Mouse (Mus musculus): ENCODE measurements around the gene Nav2. TPM values are rescaled to one million over a fixed set of nuclear protein-coding genes. Genes with fewer than 3 reads are reported as not detected.

Nav2 gene
- polyA plus RNA-seq, 1 experiment from 2014 or later = 10.1 TPM

GRCm38 (mm10) chr7:49601191-49601975 is 692.9 kb downstream of the Nav2 start:
- no peak for ATAC-seq (replicated peaks; ENCODE audit: low FRiP score, low read depth)
- no peak overlapping the region for H3K4me2 ChIP-seq (ENCODE audit: low read length)
- no peak overlapping the region for H3K4me3 ChIP-seq (replicated peaks; ENCODE audit: low read depth, low read length)
- no peak overlapping the region for H3K9ac ChIP-seq (ENCODE audit: low read depth, low read length)
- no peaks in the 10 kb centered on the region for H3K4me1 ChIP-seq (replicated peaks; ENCODE audit: insufficient read depth, low read length)
- H3K27me3 ChIP-seq (ENCODE audit: insufficient read depth, low read length) = no peaks in the 10 kb centered on the region
- no peak overlapping the region for H3K27ac ChIP-seq
- peaks cover 61% of the 10 kb centered on the region for H3K36me3 ChIP-seq (ENCODE audit: insufficient read depth, low read length)
- peak; percentile 89 for DNase-seq (ENCODE audit: low spot score)
- H3K9me3 ChIP-seq (replicated peaks; ENCODE audit: low read length) = no peaks in the 10 kb centered on the region
- 46% methylated on average over 13 of the region's 13 CpGs for WGBS
- TF ChIP-seq CTCF (IDR thresholded peaks at IDR 0.05; ENCODE audit: low read depth) = peak; percentile 94

GRCm38 (mm10) chr7:49604244-49604643 is 695.7 kb downstream of the Nav2 start:
- no peak for TF ChIP-seq CTCF (IDR thresholded peaks at IDR 0.05; ENCODE audit: low read depth)
- ATAC-seq (replicated peaks; ENCODE audit: low FRiP score, low read depth) (no peak), DNase-seq (ENCODE audit: low spot score) (no peak)
- H3K27ac ChIP-seq = no peak overlapping the region
- H3K27me3 ChIP-seq (ENCODE audit: insufficient read depth, low read length) = no peaks in the 10 kb centered on the region
- H3K9me3 ChIP-seq (replicated peaks; ENCODE audit: low read length) = no peaks in the 10 kb centered on the region
- peaks cover 42% of the 10 kb centered on the region; the same call in 1 of the 2 replicates for H3K36me3 ChIP-seq (ENCODE audit: insufficient read depth, low read length)
- 81% methylated on average over 14 of the region's 14 CpGs for WGBS
- H3K4me2 ChIP-seq (ENCODE audit: low read length) = no peak overlapping the region
- H3K9ac ChIP-seq (ENCODE audit: low read depth, low read length) = no peak overlapping the region
- H3K4me3 ChIP-seq (replicated peaks; ENCODE audit: low read depth, low read length) = no peak overlapping the region
- H3K4me1 ChIP-seq (replicated peaks; ENCODE audit: insufficient read depth, low read length) = no peaks in the 10 kb centered on the region

- no peak overlapping the region for H3K9ac ChIP-seq (ENCODE audit: low read depth, low read length)
- H3K27ac ChIP-seq = no peak overlapping the region
- no peak overlapping the region for H3K4me2 ChIP-seq (ENCODE audit: low read length)
- no peak overlapping the region for H3K4me3 ChIP-seq (replicated peaks; ENCODE audit: low read depth, low read length)
- no peaks in the 10 kb centered on the region for H3K4me1 ChIP-seq (replicated peaks; ENCODE audit: insufficient read depth, low read length)
- H3K36me3 ChIP-seq (ENCODE audit: insufficient read depth, low read length) = peaks cover 35% of the 10 kb centered on the region; the same call in 1 of the 2 replicates
- no peak for TF ChIP-seq CTCF (IDR thresholded peaks at IDR 0.05; ENCODE audit: low read depth)
- ATAC-seq (replicated peaks; ENCODE audit: low FRiP score, low read depth) (no peak), DNase-seq (ENCODE audit: low spot score) (no peak)
- no peaks in the 10 kb centered on the region for H3K27me3 ChIP-seq (ENCODE audit: insufficient read depth, low read length)
- H3K9me3 ChIP-seq (replicated peaks; ENCODE audit: low read length) = no peaks in the 10 kb centered on the region
- 84% methylated on average over 15 of the region's 15 CpGs for whole genome bisulfite sequencing
Measured at GRCm38 (mm10) chr7:49604965-49605795, 696.7 kb downstream of the Nav2 start.

GRCm38 (mm10) chr7:49616258-49616735 is 707.8 kb downstream of the Nav2 start:
- TF ChIP-seq CTCF (IDR thresholded peaks at IDR 0.05; ENCODE audit: low read depth) = peak; percentile 83
- H3K4me2 ChIP-seq (ENCODE audit: low read length) = no peak overlapping the region
- no peak overlapping the region for H3K4me3 ChIP-seq (replicated peaks; ENCODE audit: low read depth, low read length)
- no peak overlapping the region for H3K27ac ChIP-seq
- no peaks in the 10 kb centered on the region for H3K27me3 ChIP-seq (ENCODE audit: insufficient read depth, low read length)
- ATAC-seq (replicated peaks; ENCODE audit: low FRiP score, low read depth) (no peak; the same call in 1 of the 2 replicates), DNase-seq (ENCODE audit: low spot score) (peak; percentile 83)
- no peaks in the 10 kb centered on the region for H3K4me1 ChIP-seq (replicated peaks; ENCODE audit: insufficient read depth, low read length)
- WGBS = 6% methylated on average over 7 of the region's 7 CpGs
- H3K36me3 ChIP-seq (ENCODE audit: insufficient read depth, low read length) = no peaks in the 10 kb centered on the region
- no peak overlapping the region for H3K9ac ChIP-seq (ENCODE audit: low read depth, low read length)
- no peaks in the 10 kb centered on the region for H3K9me3 ChIP-seq (replicated peaks; ENCODE audit: low read length)

- DNase-seq (ENCODE audit: low spot score) = peak; percentile 7
- Histone ChIP-seq H3K4me1 (replicated peaks; ENCODE audit: insufficient read depth, low read length) (no peaks in the 10 kb centered on the region), H3K4me2 (ENCODE audit: low read length) (no peak overlapping the region), H3K4me3 (replicated peaks; ENCODE audit: low read depth, low read length) (no peak overlapping the region), H3K9me3 (replicated peaks; ENCODE audit: low read length) (no peaks in the 10 kb centered on the region), H3K9ac (ENCODE audit: low read depth, low read length) (no peak overlapping the region), H3K27ac (no peak overlapping the region), H3K36me3 (ENCODE audit: insufficient read depth, low read length) (no peaks in the 10 kb centered on the region), H3K27me3 (ENCODE audit: insufficient read depth, low read length) (no peaks in the 10 kb centered on the region)
- no peak; the same call in 1 of the 2 replicates for ATAC-seq (replicated peaks; ENCODE audit: low FRiP score, low read depth)
- WGBS = 64% methylated on average over 4 of the region's 4 CpGs
- TF ChIP-seq CTCF (IDR thresholded peaks at IDR 0.05; ENCODE audit: low read depth) = no peak
Measured at GRCm38 (mm10) chr7:49617087-49617486, 708.6 kb downstream of the Nav2 start.

GRCm38 (mm10) chr7:49620160-49620559 is 711.6 kb downstream of the Nav2 start:
- 93% methylated on average over 1 of the region's 1 CpGs for WGBS
- Histone ChIP-seq H3K9ac (ENCODE audit: low read depth, low read length) (no peak overlapping the region), H3K9me3 (replicated peaks; ENCODE audit: low read length) (no peaks in the 10 kb centered on the region), H3K36me3 (ENCODE audit: insufficient read depth, low read length) (no peaks in the 10 kb centered on the region), H3K4me3 (replicated peaks; ENCODE audit: low read depth, low read length) (no peak overlapping the region), H3K4me2 (ENCODE audit: low read length) (no peak overlapping the region), H3K4me1 (replicated peaks; ENCODE audit: insufficient read depth, low read length) (no peaks in the 10 kb centered on the region), H3K27ac (no peak overlapping the region), H3K27me3 (ENCODE audit: insufficient read depth, low read length) (no peaks in the 10 kb centered on the region)
- no peak; the same call in 1 of the 2 replicates for TF ChIP-seq CTCF (IDR thresholded peaks at IDR 0.05; ENCODE audit: low read depth)
- ATAC-seq (replicated peaks; ENCODE audit: low FRiP score, low read depth) (no peak), DNase-seq (ENCODE audit: low spot score) (no peak)
